Mouse (Mus musculus): ENCODE data around the gene Ankrd44. TPM values are rescaled to one million over a fixed set of nuclear protein-coding genes. Genes with fewer than 3 reads are reported as not detected.

The Ankrd44 gene
- polyA plus RNA-seq, 1 experiment, result 17.8 TPM

DNA sequence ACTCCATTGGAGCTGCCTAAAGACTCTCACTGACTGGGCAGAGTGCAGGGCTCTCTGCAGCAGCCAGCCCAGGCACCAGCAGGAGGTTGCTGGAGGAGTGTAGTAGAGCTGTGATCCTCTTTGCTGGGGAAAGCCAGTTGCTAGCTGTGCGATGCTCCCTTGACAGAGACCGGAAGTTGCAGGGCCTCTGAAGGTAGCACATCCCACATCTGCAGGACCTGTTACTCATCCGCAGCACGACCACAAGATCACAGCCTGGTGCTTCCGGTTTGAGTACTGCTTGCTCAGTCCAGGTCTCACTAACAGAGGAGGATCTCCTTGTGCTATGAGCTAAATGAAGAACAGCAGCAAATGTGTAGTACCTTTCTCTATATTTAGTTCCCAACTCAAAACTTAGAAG, 84.4 kb downstream of the Ankrd44 start:
- no peak overlapping the region for H3K4me3 ChIP-seq (ENCODE audit: insufficient read depth, low read depth, low read length)
- H3K27ac ChIP-seq (ENCODE audit: insufficient read depth, low read depth, low read length), result no peak overlapping the region
- no peaks in the 10 kb centered on the region for H3K36me3 ChIP-seq (ENCODE audit: control insufficient read depth, insufficient read depth, low read length)
- no peaks in the 10 kb centered on the region for H3K27me3 ChIP-seq (replicated peaks; ENCODE audit: control insufficient read depth, insufficient read depth, low read length)
- DNase-seq, result no peak
- TF ChIP-seq CTCF (conservative IDR thresholded peaks at IDR 0.05; ENCODE audit: insufficient read depth, insufficient read length, low read depth, low read length) (no peak), POLR2A (IDR thresholded peaks at IDR 0.05; ENCODE audit: low read depth, low read length) (no peak)
- H3K4me1 ChIP-seq (ENCODE audit: control insufficient read depth, insufficient read depth, low read length), result no peaks in the 10 kb centered on the region; the same call in 1 of the 2 replicates
- 69% methylated on average over 5 of the region's 5 CpGs for WGBS

DNA sequence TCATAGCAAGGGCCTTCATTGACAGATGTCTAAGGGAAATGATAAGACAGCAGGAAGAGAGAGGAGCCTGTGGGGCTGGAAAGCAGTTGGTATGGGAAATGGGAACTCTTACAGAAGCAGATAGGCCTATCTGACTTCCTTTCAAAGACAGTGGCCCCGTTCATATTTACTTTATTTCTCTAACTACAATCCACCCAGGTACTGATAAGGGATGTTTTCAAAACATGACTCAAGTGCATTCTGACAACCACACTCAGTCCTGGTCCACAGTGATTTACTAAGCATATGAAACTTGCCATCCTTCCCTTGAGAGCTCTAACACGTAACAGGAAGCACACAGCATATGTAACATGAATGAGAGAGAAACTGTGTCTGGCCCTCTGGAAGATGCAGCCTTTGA, 86.1 kb downstream of the Ankrd44 start:
- Histone ChIP-seq H3K27me3 (replicated peaks; ENCODE audit: control insufficient read depth, insufficient read depth, low read length) (no peaks in the 10 kb centered on the region), H3K4me1 (ENCODE audit: control insufficient read depth, insufficient read depth, low read length) (peaks cover 3% of the 10 kb centered on the region; the same call in 1 of the 2 replicates), H3K27ac (ENCODE audit: insufficient read depth, low read depth, low read length) (no peak overlapping the region), H3K4me3 (ENCODE audit: insufficient read depth, low read depth, low read length) (no peak overlapping the region), H3K36me3 (ENCODE audit: control insufficient read depth, insufficient read depth, low read length) (no peaks in the 10 kb centered on the region)
- DNase-seq, result peak; percentile 40
- WGBS, result 69% methylated on average over 2 of the region's 2 CpGs
- TF ChIP-seq POLR2A (IDR thresholded peaks at IDR 0.05; ENCODE audit: low read depth, low read length) (no peak), CTCF (conservative IDR thresholded peaks at IDR 0.05; ENCODE audit: insufficient read depth, insufficient read length, low read depth, low read length) (no peak)

DNA sequence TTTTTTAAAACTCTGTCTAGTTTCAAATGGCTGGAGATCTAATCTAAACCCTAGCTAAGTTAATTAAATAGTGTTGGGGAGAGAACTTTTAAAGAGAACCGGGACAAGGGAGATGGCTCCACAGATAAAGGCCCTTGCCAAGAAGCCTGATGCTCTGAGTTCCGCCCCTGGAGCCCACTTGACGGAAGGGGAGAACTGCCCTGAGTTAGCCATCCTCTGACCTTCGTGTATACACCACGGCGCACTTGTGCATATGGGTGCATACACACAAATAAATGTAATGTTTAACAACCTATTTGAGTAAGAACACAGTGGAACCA, 87.7 kb downstream of the Ankrd44 start:
- Histone ChIP-seq H3K27me3 (replicated peaks; ENCODE audit: control insufficient read depth, insufficient read depth, low read length) (no peaks in the 10 kb centered on the region), H3K4me3 (ENCODE audit: insufficient read depth, low read depth, low read length) (no peak overlapping the region), H3K4me1 (ENCODE audit: control insufficient read depth, insufficient read depth, low read length) (peaks cover 3% of the 10 kb centered on the region; the same call in 1 of the 2 replicates), H3K36me3 (ENCODE audit: control insufficient read depth, insufficient read depth, low read length) (no peaks in the 10 kb centered on the region), H3K27ac (ENCODE audit: insufficient read depth, low read depth, low read length) (peak overlapping the region; percentile 27)
- TF ChIP-seq POLR2A (IDR thresholded peaks at IDR 0.05; ENCODE audit: low read depth, low read length) (no peak), CTCF (conservative IDR thresholded peaks at IDR 0.05; ENCODE audit: insufficient read depth, insufficient read length, low read depth, low read length) (no peak)
- whole genome bisulfite sequencing, result 54% methylated on average over 6 of the region's 6 CpGs
- DNase-seq, result no peak

DNA sequence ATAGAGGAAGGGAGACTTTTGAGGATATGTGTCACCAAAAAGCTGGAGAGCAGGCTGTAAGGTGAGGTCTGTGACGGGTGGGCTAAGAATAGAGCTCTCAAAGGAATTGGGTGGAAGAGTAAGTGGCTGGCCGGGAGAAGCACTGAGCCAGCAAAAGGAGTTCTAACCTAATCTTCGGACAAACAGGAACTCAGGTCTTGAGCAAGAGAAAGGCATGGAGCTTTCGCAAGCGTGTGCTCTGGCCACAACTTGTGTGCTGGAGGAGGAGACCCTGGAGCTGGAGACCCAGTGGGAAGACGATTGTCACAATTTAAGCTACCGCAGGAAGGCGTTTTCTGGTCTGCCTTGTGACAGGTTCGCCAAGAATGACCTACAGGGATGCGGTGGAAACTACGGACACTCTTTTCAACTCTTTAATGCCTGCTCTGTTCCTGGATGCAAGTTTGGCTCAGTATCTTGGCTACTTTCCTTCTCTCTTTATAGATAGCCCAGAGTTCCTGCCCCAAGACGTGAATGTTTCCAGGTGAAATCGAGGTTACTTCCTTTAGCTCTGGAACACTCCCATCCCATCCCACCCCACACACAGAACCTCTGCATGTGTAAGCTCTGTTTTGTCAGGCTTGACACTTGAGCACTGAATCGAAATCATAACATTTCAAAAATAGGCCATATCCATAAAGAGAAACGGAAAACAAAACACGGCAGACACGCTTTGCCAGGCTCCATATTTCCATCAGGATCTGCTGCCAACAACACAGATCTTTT, 88.3 kb downstream of the Ankrd44 start:
- WGBS, result 59% methylated on average over 17 of the region's 17 CpGs
- no peak for TF ChIP-seq CTCF (conservative IDR thresholded peaks at IDR 0.05; ENCODE audit: insufficient read depth, insufficient read length, low read depth, low read length)
- TF ChIP-seq POLR2A (IDR thresholded peaks at IDR 0.05; ENCODE audit: low read depth, low read length), result no peak
- Histone ChIP-seq H3K27ac (ENCODE audit: insufficient read depth, low read depth, low read length) (peak overlapping the region; percentile 58), H3K36me3 (ENCODE audit: control insufficient read depth, insufficient read depth, low read length) (no peaks in the 10 kb centered on the region), H3K4me3 (ENCODE audit: insufficient read depth, low read depth, low read length) (no peak overlapping the region), H3K27me3 (replicated peaks; ENCODE audit: control insufficient read depth, insufficient read depth, low read length) (no peaks in the 10 kb centered on the region), H3K4me1 (ENCODE audit: control insufficient read depth, insufficient read depth, low read length) (peaks cover 3% of the 10 kb centered on the region; the same call in 1 of the 2 replicates)
- peak; percentile 66 for DNase-seq

DNA sequence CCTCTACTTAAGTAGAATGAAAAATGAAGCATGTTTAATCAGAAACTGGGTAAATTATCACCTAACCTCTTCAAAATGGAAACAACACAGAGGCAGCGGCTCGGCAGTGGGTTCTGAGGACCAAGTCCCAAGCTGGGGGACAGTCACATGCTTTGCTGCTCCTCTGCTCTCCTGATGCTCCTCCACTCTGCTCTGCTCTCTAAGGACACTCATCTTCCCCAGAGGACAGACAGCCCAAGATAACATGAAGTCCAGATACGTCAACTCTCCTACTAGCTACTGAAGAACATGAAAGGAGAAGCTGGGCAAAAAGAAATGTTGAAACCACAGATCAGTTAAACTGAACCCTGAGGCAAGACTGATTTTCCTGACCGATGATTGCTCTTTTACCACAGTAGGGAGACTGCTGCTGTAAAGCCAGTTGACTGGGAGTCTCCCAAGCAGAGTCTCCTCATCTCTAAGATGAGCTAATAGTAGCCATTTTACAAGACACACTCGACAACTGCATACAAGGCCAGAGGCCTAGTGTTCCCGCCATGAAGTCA, 90.5 kb downstream of the Ankrd44 start:
- no peak overlapping the region for H3K4me3 ChIP-seq (ENCODE audit: insufficient read depth, low read depth, low read length)
- no peaks in the 10 kb centered on the region for H3K27me3 ChIP-seq (replicated peaks; ENCODE audit: control insufficient read depth, insufficient read depth, low read length)
- peaks cover 4% of the 10 kb centered on the region; the same call in 1 of the 2 replicates for H3K4me1 ChIP-seq (ENCODE audit: control insufficient read depth, insufficient read depth, low read length)
- 87% methylated on average over 6 of the region's 6 CpGs for WGBS
- H3K27ac ChIP-seq (ENCODE audit: insufficient read depth, low read depth, low read length), result no peak overlapping the region
- DNase-seq, result no peak
- H3K36me3 ChIP-seq (ENCODE audit: control insufficient read depth, insufficient read depth, low read length), result no peaks in the 10 kb centered on the region
- TF ChIP-seq CTCF (conservative IDR thresholded peaks at IDR 0.05; ENCODE audit: insufficient read depth, insufficient read length, low read depth, low read length) (no peak), POLR2A (IDR thresholded peaks at IDR 0.05; ENCODE audit: low read depth, low read length) (no peak)

DNA sequence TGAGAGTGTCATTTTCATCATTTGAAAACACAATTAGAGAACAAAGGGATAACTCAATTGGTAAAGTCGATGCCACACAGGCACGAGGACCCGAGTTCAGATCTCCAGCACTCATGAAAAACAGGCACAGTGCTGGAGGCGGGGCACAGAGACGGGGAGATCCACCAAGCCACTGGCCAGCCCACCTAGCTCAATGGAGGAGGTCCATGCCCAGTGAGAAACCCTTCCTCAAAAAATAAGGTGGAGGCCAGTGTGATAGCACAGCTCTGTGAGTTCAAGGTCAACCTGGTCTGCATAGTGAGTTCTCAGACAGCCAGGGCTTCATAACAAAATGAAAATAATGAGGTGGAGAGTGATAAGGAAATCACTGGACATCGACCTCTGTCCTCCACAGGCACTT, 93.0 kb downstream of the Ankrd44 start:
- H3K27ac ChIP-seq (ENCODE audit: insufficient read depth, low read depth, low read length), result no peak overlapping the region
- H3K4me1 ChIP-seq (ENCODE audit: control insufficient read depth, insufficient read depth, low read length), result peaks cover 13% of the 10 kb centered on the region; the same call in 1 of the 2 replicates
- H3K27me3 ChIP-seq (replicated peaks; ENCODE audit: control insufficient read depth, insufficient read depth, low read length), result no peaks in the 10 kb centered on the region
- no peaks in the 10 kb centered on the region for H3K36me3 ChIP-seq (ENCODE audit: control insufficient read depth, insufficient read depth, low read length)
- 95% methylated on average over 6 of the region's 6 CpGs for WGBS
- no peak overlapping the region for H3K4me3 ChIP-seq (ENCODE audit: insufficient read depth, low read depth, low read length)
- no peak for TF ChIP-seq POLR2A (IDR thresholded peaks at IDR 0.05; ENCODE audit: low read depth, low read length)
- TF ChIP-seq CTCF (conservative IDR thresholded peaks at IDR 0.05; ENCODE audit: insufficient read depth, insufficient read length, low read depth, low read length), result no peak
- DNase-seq, result no peak

DNA sequence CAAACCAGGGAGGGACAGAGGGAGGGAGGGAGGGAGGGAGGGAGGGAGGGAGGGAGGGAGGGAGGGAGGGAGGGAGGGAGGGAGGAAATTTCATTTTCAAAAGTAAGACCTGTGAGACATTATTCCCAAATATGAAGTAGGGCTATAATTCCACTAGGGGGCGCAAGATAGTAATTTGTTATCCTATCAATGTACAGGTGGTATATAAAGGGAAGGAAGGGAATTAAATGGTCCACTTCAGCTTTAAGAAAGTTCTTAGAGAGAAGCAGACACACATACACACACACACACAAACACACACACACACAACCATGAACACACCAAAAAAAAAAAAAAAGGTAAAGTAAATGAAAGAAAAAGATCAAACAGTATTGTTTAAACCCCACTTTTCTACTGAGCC, 93.4 kb downstream of the Ankrd44 start:
- no peaks in the 10 kb centered on the region for H3K36me3 ChIP-seq (ENCODE audit: control insufficient read depth, insufficient read depth, low read length)
- H3K4me3 ChIP-seq (ENCODE audit: insufficient read depth, low read depth, low read length), result no peak overlapping the region
- TF ChIP-seq CTCF (conservative IDR thresholded peaks at IDR 0.05; ENCODE audit: insufficient read depth, insufficient read length, low read depth, low read length) (no peak), POLR2A (IDR thresholded peaks at IDR 0.05; ENCODE audit: low read depth, low read length) (no peak)
- H3K27me3 ChIP-seq (replicated peaks; ENCODE audit: control insufficient read depth, insufficient read depth, low read length), result no peaks in the 10 kb centered on the region
- peaks cover 15% of the 10 kb centered on the region for H3K4me1 ChIP-seq (ENCODE audit: control insufficient read depth, insufficient read depth, low read length)
- H3K27ac ChIP-seq (ENCODE audit: insufficient read depth, low read depth, low read length), result no peak overlapping the region
- 9% methylated on average over 1 of the region's 1 CpGs for WGBS
- peak; percentile 81 for DNase-seq
